Mouse (Mus musculus): ENCODE measurements around the gene Ddx60. TPM values are rescaled to one million over a fixed set of nuclear protein-coding genes. Genes with fewer than 3 reads are reported as not detected.

Gene Ddx60
- polyA plus RNA-seq, 1 experiment = 1.3 TPM

DNA sequence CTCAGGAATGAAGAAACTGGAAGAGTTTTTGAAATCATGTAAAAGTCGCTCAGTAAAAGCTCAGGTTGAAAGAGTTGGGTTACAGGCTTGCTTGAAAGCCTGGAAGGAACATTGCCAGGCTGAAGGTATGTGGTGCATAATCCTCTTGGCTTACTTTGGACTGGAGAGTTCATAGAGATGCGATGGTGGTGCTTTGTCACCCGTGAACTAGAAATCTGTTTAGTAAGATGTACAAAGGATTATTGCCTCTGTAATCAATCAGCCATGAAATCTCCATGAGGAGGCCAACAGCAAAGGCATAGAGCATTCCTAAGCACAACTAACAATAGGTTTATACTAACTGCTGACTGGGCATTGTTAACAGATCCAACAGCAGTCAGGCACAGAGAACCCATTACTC is 41.7 kb downstream of the Ddx60 start:
- H3K27ac ChIP-seq (ENCODE audit: insufficient read depth, low read length) = no peak overlapping the region

DNA sequence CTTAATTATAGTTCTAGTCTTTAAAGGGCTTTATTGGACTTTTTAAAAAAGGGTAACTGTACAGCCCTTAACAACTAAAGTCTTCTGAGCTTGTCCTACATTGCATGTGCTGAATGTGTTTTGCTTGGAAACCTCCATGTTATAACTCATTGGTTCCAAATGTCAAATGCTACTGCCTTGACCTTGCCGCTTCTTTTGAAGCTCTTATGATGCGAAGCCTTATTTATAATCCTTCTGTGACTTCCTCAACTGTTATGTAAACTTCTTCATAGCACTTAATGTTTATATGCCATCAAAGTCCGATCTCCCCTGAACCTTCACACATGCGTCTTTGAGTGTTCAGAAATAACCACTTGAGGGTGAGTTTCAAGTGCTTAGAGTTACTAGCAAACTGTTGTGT is 57.1 kb downstream of the Ddx60 start:
- no peak overlapping the region for H3K27ac ChIP-seq (ENCODE audit: insufficient read depth, low read length)
- peaks cover 2% of the 10 kb centered on the region for H3K4me1 ChIP-seq (ENCODE audit: control insufficient read depth, insufficient read depth, low read length)
- no peaks in the 10 kb centered on the region for H3K36me3 ChIP-seq (ENCODE audit: control insufficient read depth, insufficient read depth, low read length, poor library complexity, severe bottlenecking)
- H3K9me3 ChIP-seq (replicated peaks; ENCODE audit: control insufficient read depth, insufficient read depth, low read length, poor library complexity, severe bottlenecking) = no peaks in the 10 kb centered on the region
- TF ChIP-seq EP300 (IDR thresholded peaks at IDR 0.05; ENCODE audit: insufficient read depth, low read depth, low read length) (no peak), POLR2A (IDR thresholded peaks at IDR 0.05; ENCODE audit: insufficient read depth, low read length) (no peak), CTCF (IDR thresholded peaks at IDR 0.05; ENCODE audit: low read depth, low read length) (no peak)
- no peak overlapping the region for H3K9ac ChIP-seq (ENCODE audit: low read depth, poor library complexity, severe bottlenecking)
- no peaks in the 10 kb centered on the region; the same call in 1 of the 2 replicates for H3K27me3 ChIP-seq (ENCODE audit: control insufficient read depth, insufficient read depth, low read length, poor library complexity, severe bottlenecking)
- H3K4me3 ChIP-seq (ENCODE audit: low read depth, low read length) = no peak overlapping the region

More for the DNA sequence above, 41.7 kb downstream of the Ddx60 start:
- H3K9me3 ChIP-seq (replicated peaks; ENCODE audit: control insufficient read depth, insufficient read depth, low read length, poor library complexity, severe bottlenecking) = no peaks in the 10 kb centered on the region
- no peaks in the 10 kb centered on the region for H3K36me3 ChIP-seq (ENCODE audit: control insufficient read depth, insufficient read depth, low read length, poor library complexity, severe bottlenecking)
- H3K9ac ChIP-seq (ENCODE audit: low read depth, poor library complexity, severe bottlenecking) = no peak overlapping the region
- H3K4me3 ChIP-seq (ENCODE audit: low read depth, low read length) = no peak overlapping the region
- TF ChIP-seq POLR2A (IDR thresholded peaks at IDR 0.05; ENCODE audit: insufficient read depth, low read length) (no peak), EP300 (IDR thresholded peaks at IDR 0.05; ENCODE audit: insufficient read depth, low read depth, low read length) (no peak), CTCF (IDR thresholded peaks at IDR 0.05; ENCODE audit: low read depth, low read length) (no peak)
- H3K27me3 ChIP-seq (ENCODE audit: control insufficient read depth, insufficient read depth, low read length, poor library complexity, severe bottlenecking) = no peaks in the 10 kb centered on the region
- H3K4me1 ChIP-seq (ENCODE audit: control insufficient read depth, insufficient read depth, low read length) = no peaks in the 10 kb centered on the region

- Histone ChIP-seq H3K27me3 (ENCODE audit: control insufficient read depth, insufficient read depth, low read length, poor library complexity, severe bottlenecking) (no peaks in the 10 kb centered on the region; the same call in 1 of the 2 replicates), H3K27ac (ENCODE audit: insufficient read depth, low read length) (no peak overlapping the region), H3K36me3 (ENCODE audit: control insufficient read depth, insufficient read depth, low read length, poor library complexity, severe bottlenecking) (no peaks in the 10 kb centered on the region), H3K4me3 (ENCODE audit: low read depth, low read length) (no peak overlapping the region), H3K9ac (ENCODE audit: low read depth, poor library complexity, severe bottlenecking) (no peak overlapping the region), H3K9me3 (replicated peaks; ENCODE audit: control insufficient read depth, insufficient read depth, low read length, poor library complexity, severe bottlenecking) (no peaks in the 10 kb centered on the region), H3K4me1 (ENCODE audit: control insufficient read depth, insufficient read depth, low read length) (peaks cover 2% of the 10 kb centered on the region)
- TF ChIP-seq POLR2A (IDR thresholded peaks at IDR 0.05; ENCODE audit: insufficient read depth, low read length) = no peak
- TF ChIP-seq EP300 (IDR thresholded peaks at IDR 0.05; ENCODE audit: insufficient read depth, low read depth, low read length) = 0 out of 2 replicates have a peak, but pooled peaks have one; percentile 33
- TF ChIP-seq CTCF (IDR thresholded peaks at IDR 0.05; ENCODE audit: low read depth, low read length) = no peak
Observed at GRCm38 (mm10) chr8:61985703-61986475, 58.0 kb downstream of the Ddx60 start.

GRCm38 (mm10) chr8:61989464-61989863 is 61.6 kb downstream of the Ddx60 start:
- Histone ChIP-seq H3K9ac (ENCODE audit: low read depth, poor library complexity, severe bottlenecking) (no peak overlapping the region), H3K27me3 (ENCODE audit: control insufficient read depth, insufficient read depth, low read length, poor library complexity, severe bottlenecking) (peaks cover 2% of the 10 kb centered on the region; the same call in 1 of the 2 replicates), H3K36me3 (ENCODE audit: control insufficient read depth, insufficient read depth, low read length, poor library complexity, severe bottlenecking) (no peaks in the 10 kb centered on the region), H3K27ac (ENCODE audit: insufficient read depth, low read length) (no peak overlapping the region), H3K4me1 (ENCODE audit: control insufficient read depth, insufficient read depth, low read length) (peaks cover 2% of the 10 kb centered on the region), H3K4me3 (ENCODE audit: low read depth, low read length) (no peak overlapping the region), H3K9me3 (replicated peaks; ENCODE audit: control insufficient read depth, insufficient read depth, low read length, poor library complexity, severe bottlenecking) (no peaks in the 10 kb centered on the region)
- TF ChIP-seq CTCF (IDR thresholded peaks at IDR 0.05; ENCODE audit: low read depth, low read length) (no peak), POLR2A (IDR thresholded peaks at IDR 0.05; ENCODE audit: insufficient read depth, low read length) (no peak), EP300 (IDR thresholded peaks at IDR 0.05; ENCODE audit: insufficient read depth, low read depth, low read length) (no peak)

GRCm38 (mm10) chr8:61992796-61993195 is 64.9 kb downstream of the Ddx60 start:
- no peaks in the 10 kb centered on the region for H3K36me3 ChIP-seq (ENCODE audit: control insufficient read depth, insufficient read depth, low read length, poor library complexity, severe bottlenecking)
- no peak overlapping the region for H3K9ac ChIP-seq (ENCODE audit: low read depth, poor library complexity, severe bottlenecking)
- no peaks in the 10 kb centered on the region for H3K4me1 ChIP-seq (ENCODE audit: control insufficient read depth, insufficient read depth, low read length)
- H3K27me3 ChIP-seq (ENCODE audit: control insufficient read depth, insufficient read depth, low read length, poor library complexity, severe bottlenecking) = peaks cover 2% of the 10 kb centered on the region; the same call in 1 of the 2 replicates
- H3K4me3 ChIP-seq (ENCODE audit: low read depth, low read length) = no peak overlapping the region
- no peaks in the 10 kb centered on the region for H3K9me3 ChIP-seq (replicated peaks; ENCODE audit: control insufficient read depth, insufficient read depth, low read length, poor library complexity, severe bottlenecking)
- TF ChIP-seq CTCF (IDR thresholded peaks at IDR 0.05; ENCODE audit: low read depth, low read length) (no peak), POLR2A (IDR thresholded peaks at IDR 0.05; ENCODE audit: insufficient read depth, low read length) (no peak), EP300 (IDR thresholded peaks at IDR 0.05; ENCODE audit: insufficient read depth, low read depth, low read length) (no peak)
- H3K27ac ChIP-seq (ENCODE audit: insufficient read depth, low read length) = no peak overlapping the region

DNA sequence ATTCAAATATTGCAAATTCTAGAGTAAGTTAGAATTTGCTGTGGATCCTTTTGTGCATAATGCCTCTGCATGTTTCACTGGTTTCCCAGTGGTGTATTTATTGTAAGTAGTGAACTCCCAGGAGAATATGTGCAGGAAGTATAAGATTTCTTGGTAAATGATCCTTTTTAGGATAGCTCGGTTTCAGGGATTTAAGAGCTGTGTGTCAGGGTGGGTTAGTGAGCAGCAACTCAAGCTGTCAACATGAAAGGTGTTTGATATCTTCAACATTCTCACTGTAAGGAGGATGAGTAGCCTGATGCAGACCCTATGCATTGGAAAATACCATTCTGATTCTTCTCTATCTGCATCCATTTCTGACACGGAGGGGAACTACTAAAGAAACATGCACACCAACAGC is 69.2 kb downstream of the Ddx60 start:
- Histone ChIP-seq H3K36me3 (ENCODE audit: control insufficient read depth, insufficient read depth, low read length, poor library complexity, severe bottlenecking) (no peaks in the 10 kb centered on the region), H3K9ac (ENCODE audit: low read depth, poor library complexity, severe bottlenecking) (no peak overlapping the region), H3K27me3 (ENCODE audit: control insufficient read depth, insufficient read depth, low read length, poor library complexity, severe bottlenecking) (peaks cover 2% of the 10 kb centered on the region; the same call in 1 of the 2 replicates), H3K27ac (ENCODE audit: insufficient read depth, low read length) (no peak overlapping the region), H3K4me3 (ENCODE audit: low read depth, low read length) (no peak overlapping the region), H3K4me1 (ENCODE audit: control insufficient read depth, insufficient read depth, low read length) (no peaks in the 10 kb centered on the region), H3K9me3 (replicated peaks; ENCODE audit: control insufficient read depth, insufficient read depth, low read length, poor library complexity, severe bottlenecking) (no peaks in the 10 kb centered on the region)
- TF ChIP-seq POLR2A (IDR thresholded peaks at IDR 0.05; ENCODE audit: insufficient read depth, low read length) (no peak), EP300 (IDR thresholded peaks at IDR 0.05; ENCODE audit: insufficient read depth, low read depth, low read length) (no peak), CTCF (IDR thresholded peaks at IDR 0.05; ENCODE audit: low read depth, low read length) (no peak)

Data from ES-Bruce4 (cell line).